13 mouse cellular contexts compared by ENCODE assay signal in the genomic region with DNA sequence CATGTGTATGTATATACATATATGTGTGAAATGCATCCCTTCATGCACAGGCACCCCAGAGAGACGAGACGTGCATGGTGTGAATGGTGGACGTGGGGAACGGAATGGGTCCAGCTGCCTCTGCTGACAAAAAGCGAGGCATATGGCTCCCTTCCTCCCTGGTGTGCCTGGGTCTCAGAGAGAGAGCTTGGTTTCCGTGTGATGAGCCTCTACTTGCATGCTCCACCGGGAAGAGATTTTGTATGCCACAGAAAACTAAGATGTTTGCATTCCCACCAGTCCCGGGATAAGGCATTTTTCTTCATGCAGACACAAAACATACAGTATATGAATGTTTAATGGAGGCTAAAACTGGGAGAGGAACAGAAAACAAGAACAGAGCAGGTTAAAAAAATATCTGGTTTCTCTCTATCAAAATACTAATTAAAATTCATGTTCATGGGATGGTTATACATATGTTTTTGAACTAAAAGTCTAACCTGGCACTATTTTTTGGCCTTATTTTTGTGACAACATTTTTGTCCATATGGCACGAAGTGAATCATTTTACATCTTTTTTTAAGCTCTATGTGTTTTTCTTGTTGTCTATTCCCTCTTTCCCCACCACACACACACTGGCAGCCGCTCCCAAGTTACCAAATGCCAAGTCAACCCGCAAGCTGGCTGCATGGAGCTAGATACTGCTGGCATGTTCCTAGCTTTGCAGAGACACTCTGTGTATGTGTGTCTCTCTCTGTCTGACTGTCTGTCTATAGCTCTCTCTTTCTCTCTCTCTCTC.
DNase-seq lines count a peak whose midpoint lies in the region; ATAC-seq and TF ChIP-seq lines count a peak whose summit lies in the region.
"Had no signal": no experiment of that assay in that cellular context is flagged by ENCODE, and none has a peak within 500 bp of the region (broad histone marks: within the 10 kb centered on the region; RNA-seq: fewer than 3 reads in every experiment).

No protein-coding gene starts in this region.

- intact Hi-C loops in left cerebral cortex, postnatal 14 days (cut with DNase I): no loop called here

- H3K4me3 ChIP-seq in forebrain, embryonic 12.5 days (replicated peaks): no peak overlapping the region
- H3K4me3 ChIP-seq in layer of hippocampus, adult 2 months: no peak overlapping the region

- H3K9ac ChIP-seq in forebrain, embryonic 12.5 days: no peak overlapping the region
- H3K9ac ChIP-seq: liver, embryonic 14.5 days had no signal

- DNase-seq in brain, adult 2 months (ENCODE audit: low read depth, low spot score): peak; percentile 85
- DNase-seq in layer of hippocampus, adult 2 months (ENCODE audit: low spot score in 2 of 2): peak; percentile 70 to 89
- DNase-seq in left cerebral cortex, postnatal 14 days (ENCODE audit: low spot score in 2 of 2): peak; percentile 58 to 68
- DNase-seq in embryo, embryonic 11 days: no peak
- no peak for DNase-seq in yolk sac, embryonic 10.5 days (ENCODE audit: low spot score)
- no peak for DNase-seq in urinary bladder, postnatal 4 days (ENCODE audit: low spot score in 2 of 2)
- DNase-seq: adrenal gland, postnatal 14 days; kidney, postnatal 10 days; lung, postnatal 36 days; thymus, postnatal 36 days had no signal

- H3K36me3 ChIP-seq in forebrain, embryonic 12.5 days (replicated peaks): no peaks in the 10 kb centered on the region

- TF ChIP-seq CTCF in layer of hippocampus, adult 2 months (conservative IDR thresholded peaks at IDR 0.05): no peak; the same call in 1 of the 2 replicates

- no peaks in the 10 kb centered on the region for H3K9me3 ChIP-seq in forebrain, embryonic 12.5 days

- ATAC-seq in forebrain, embryonic 12.5 days (ENCODE audit: low FRiP score): no peak
- ATAC-seq in granulocyte monocyte progenitor cell, adult 5-6 weeks (replicated peaks; ENCODE audit: poor library complexity, severe bottlenecking): no peak

- 0 out of 2 replicates have a peak overlapping the region, but pooled peaks have one; percentile 31 for H3K27ac ChIP-seq in forebrain, embryonic 12.5 days
- no peak overlapping the region for H3K27ac ChIP-seq in layer of hippocampus, adult 2 months
- H3K27ac ChIP-seq: liver, embryonic 14.5 days had no signal

- H3K4me1 ChIP-seq in forebrain, embryonic 12.5 days: peaks cover 28% of the 10 kb centered on the region

- H3K4me2 ChIP-seq in forebrain, embryonic 12.5 days: no peak overlapping the region

- H3K27me3 ChIP-seq in forebrain, embryonic 12.5 days: peaks cover 31% of the 10 kb centered on the region

- 81% methylated on average over 11 of the region's 11 CpGs for WGBS in forebrain, embryonic 12.5 days

Comparison
In these comparisons a context has a peak if more than half of its experiments do, and no peak if none do; other contexts are left out.
1. DNase-seq: peak in brain, adult 2 months (single experiment), layer of hippocampus, adult 2 months (2 of 2) and left cerebral cortex, postnatal 14 days (2 of 2); none in embryo, embryonic 11 days (single experiment), yolk sac, embryonic 10.5 days (single experiment) and urinary bladder, postnatal 4 days (0 of 2).